Mouse (Mus musculus) embryo, embryonic 10.5 days (tissue): Measurements from ENCODE around the gene Hsd3b7.
"Not testable (repeated sequence)": the region's sequence is repeated elsewhere in the genome, so short reads cannot be mapped to it uniquely, and the experiment has no call there.

Experiments used
- DNase-seq: peaks from one replicate; pipeline ENCODE4 v3.0.0-alpha.2; 2015; ENCODE audit warnings: low spot score

Gene Hsd3b7

DNA sequence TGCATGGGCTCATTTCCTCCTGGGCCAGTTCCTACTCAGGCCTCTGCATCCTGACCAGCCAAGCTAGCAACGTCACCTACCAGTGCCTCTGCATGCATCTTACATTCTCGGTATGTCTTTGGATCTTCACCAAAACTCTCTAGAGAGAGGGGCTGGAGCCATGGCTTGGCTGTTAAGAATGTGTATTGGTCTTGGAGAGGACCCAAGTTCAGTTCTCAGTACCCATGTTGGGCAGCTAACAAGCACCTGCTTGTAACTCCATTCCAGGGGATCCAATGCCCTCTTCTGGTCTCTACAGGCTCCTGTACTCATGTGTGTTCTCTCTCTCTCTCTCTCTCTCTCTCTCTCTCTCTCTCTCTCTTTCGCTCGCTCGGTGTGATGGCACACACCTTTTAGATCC, 17.4 kb downstream of the Hsd3b7 start:
- DNase-seq: no peak

DNA sequence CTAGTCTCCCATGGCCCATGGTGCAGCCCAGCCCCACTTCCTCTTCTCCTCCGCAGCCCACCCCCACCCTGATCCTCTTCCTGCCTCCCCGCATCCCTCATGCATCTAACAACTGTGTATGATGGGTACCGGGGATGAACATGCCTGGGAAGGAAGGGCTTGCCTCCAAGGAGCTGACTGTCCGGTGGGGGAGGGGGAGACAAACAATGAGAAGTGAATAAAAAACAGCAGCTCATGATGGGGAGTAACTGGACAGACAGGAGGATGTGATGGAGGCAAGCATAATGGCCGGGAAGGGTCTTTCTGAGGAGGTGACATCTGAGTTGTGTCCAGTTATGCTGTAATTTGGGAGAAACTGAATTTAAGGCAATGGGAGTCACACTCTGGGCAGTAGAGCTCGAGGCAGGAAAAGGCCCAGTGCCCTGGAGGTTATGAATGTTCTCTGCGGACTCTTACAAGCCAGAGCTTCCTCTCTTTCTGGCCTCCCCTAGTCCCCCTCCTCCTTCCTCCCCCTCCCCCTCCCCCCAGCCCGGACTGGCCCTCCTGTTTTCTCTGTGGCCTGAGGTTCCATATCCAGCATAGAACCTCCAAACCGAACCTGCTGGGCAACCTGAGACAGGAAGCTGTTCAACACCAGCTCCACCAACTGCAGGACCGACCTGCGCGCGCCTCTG, 20.6 kb downstream of the Hsd3b7 start:
- no peak for DNase-seq

DNA sequence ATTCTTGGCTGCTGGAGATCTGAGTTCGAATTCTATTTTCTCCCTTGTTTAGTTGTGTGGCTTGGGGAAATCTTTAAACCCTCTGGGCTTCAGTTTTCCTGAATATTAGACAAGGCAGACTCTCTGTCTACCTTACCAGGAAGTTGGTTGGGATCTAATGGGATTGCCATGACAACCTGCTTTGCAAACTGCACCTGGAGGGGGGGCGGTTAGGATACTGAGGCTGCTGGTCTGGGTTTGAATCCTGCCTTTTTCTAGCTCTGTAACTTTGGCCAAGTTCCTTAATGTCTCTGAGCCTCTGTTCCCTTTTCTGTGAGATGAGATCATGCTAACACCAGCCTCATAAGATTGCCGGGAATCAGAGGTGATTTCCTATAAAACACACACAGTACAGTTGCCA, 22.1 kb downstream of the Hsd3b7 start:
- no peak for DNase-seq

DNA sequence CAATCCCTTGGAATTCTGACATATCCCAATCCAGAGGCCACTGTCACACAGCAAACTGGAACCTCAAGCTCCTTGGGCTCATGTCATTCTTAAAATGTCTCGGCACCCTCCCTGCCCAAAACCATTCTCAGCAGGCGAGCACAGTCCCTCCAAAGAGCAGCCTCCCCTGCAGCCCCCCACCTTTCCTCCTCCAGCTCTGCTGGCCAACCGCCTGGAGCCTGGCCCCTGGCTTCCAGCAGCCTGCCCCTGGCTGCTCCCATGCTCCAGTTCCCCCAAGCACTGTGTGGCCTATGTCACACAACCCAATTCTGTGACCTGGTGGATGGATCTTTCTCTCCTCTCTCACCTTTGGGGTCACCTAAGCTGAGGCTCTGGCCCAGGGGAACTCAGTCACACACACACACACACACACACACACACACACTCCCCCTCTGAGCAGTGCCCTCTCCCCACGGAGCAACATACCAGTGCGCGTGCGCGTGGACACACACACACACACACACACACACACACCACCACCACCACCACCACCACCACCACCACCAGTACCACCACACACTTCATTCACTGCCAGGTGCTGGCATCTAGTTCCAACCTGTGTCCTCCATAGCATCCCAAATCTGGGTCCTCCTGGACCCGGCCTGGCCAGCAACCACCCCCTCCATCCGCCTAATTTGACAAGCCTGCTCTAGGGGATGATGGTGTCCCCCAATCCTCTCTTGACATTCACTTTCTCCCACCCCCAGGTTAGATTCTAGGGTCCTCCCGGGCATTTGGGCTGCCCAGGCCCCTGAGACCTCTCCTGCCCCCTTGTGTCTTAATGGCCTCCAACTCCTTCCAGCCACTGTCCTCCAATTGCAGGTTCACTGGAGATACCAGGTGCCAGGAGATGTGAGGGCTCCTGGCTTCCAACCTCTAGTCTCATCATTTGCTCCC, 23.1 kb downstream of the Hsd3b7 start:
- peak; percentile 44 for DNase-seq

DNA sequence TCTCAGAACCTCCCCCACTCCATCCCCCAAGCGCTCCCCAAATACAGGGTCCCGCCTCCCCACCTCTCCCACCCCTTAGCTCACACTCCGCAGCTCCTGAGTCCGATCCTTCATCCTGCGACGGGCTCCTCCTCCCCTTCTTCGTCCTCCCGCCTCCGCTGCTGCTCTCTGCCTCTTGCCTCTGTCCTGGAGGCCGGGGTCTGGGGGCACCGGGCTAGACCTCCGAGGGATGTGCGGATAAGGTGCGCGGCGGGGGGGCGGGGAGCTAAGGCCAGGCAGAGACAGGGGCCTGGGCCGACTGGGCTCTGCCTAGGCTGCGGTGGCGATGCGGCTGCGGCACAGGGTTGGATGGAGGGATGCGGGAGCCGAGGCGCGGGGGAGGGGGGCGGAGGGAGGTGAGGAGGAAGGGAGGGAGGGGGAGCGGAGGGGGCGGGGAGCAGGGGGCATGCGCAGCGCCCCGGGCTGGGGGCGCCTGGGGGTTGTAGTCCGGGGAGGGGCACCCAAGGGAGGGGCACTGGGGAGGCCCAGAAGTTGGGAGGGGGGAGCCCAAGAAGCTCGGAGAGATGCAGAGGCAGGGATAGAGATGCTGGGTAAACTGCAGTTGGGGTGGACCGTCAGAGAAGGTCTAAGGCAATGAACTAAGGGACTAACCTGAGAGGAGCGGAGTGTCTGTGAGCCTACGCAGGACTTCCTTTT, 23.9 kb downstream of the Hsd3b7 start, which contains the start of the genes Stx4a and Stx1b:
Stx4a (plus strand) TSS at position 119 of the 696 bp plus-strand sequence.
Stx1b (minus strand) TSS at position 374 of the 696 bp plus-strand sequence.
- peak; percentile 73 for DNase-seq

DNA sequence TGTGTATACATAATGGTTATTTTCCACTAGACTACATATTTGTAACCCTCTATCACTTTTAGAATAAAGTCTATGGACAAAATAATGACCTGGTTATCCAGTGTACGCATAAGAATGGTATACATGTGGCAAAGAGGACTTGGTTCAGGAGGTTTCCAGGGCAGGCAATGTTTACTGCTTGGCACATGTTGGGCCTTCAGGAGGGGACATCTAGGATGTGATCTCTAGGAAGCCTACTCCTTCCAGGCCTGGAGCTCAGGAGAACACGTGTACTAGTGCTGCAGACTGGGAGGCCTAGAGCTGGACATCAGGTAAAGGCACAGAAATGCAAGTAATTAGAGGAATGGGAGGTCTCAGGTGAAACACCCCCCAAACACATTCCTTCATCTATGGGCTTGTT, 35.1 kb downstream of the Hsd3b7 start:
- DNase-seq: no peak

DNA sequence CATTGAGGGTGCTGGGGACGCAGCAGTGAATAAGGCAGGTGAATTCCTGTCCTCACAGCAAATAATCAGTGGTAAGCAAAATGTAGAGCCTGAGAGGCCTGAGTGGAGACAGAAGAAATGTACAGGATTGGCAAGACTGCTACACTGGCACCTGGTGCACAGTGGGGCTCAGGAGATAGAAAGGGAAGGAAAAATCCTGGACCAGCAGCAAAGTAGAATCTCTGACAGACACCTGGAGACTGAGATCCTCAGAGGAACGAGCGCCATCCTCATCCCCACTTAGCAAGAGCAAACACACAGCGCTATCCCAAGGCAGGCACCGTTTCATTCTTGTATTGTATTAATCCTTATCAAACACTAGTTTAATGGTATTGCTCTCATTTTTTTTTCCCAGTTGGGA, 37.1 kb downstream of the Hsd3b7 start:
- no peak for DNase-seq

DNA sequence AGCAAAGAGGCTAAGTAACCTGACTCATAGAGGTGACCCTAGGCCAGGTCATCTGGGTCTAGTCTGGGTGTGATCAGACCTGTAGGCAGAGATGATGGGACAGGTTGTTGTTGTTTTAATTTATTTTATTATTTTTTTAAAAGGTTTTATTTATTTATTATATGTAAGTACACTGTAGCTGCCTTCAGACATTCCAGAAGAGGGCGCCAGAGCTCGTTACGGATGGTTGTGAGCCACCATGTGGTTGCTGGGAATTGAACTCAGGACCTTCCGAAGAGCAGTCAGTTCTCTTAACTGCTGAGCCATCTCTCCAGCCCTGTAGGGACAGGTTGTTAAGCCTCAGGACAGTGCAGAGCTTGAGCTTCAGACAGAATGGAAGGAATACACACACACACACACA, 37.5 kb downstream of the Hsd3b7 start:
- DNase-seq: not testable (repeated sequence)

DNA sequence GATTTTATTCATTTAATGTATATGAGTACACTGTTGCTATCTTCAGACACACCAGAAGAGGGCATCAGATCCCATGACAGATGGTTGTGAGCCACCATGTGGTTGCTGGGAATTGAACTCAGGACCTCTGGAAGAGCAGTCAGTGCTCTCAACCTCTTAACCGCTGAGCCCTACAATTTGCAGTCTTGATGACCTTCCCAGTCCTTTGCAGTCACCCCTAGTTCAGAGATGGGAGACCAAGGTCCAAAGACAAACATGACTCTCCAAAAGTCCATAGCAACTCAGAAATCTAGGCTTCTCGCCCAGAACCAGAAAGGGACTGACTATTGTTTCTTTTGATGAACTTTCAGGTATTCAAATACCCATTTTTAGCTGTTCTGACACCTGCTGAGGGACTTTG, 39.6 kb downstream of the Hsd3b7 start:
- DNase-seq: not testable (repeated sequence)

DNA sequence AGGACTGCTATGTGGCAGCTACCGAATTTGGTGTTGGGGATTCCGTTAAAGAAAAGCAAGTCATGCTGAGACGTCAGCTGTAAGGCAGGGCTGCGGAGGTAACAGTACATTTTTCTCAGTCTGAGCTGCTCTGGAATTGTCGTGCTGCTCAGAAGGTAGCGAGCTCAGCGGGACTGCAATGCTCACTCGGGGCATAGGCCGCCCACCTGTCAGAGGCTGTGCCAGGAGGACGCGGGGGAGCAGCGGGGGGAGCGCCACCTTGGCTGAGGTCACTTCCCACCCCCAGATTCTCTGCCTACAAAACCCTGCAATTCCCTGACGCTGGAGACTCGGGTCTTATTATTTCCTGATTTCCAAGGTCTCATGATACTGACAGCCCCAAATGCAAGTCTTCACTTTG, 40.5 kb downstream of the Hsd3b7 start:
- peak; percentile 30 for DNase-seq

DNA sequence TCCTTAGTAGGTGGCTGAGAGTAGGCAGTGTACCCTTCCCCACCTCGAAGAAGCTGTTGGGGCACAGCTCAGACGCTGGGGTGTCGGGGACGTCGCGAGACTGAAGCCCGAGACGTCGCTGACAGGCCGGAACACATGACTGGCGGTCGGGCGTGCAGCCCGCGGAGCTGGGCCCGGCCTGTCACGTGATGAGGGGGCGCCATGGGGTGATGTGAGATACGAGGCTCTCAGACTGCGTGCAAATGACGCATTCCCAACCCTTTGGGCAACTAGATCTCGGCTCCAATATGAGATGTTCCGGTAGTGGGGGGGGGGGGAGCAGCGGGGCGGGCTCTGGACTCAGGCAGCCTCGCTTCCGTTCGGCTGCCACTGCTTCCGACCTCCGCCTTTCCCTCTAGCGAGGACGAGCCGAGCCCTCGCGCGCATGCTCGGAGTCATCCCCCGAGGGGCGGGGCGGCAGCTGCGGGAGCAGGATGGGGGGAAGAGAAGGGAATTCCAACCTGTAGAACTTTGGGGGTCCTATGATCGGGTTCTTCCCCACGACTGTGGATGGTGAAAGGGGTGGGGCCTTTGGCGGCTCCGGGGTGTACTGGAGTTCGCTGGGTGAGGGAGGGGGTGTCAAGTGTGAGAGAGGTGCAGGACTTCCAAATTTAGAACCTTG, 41.1 kb downstream of the Hsd3b7 start:
- DNase-seq: peak; percentile 93

DNA sequence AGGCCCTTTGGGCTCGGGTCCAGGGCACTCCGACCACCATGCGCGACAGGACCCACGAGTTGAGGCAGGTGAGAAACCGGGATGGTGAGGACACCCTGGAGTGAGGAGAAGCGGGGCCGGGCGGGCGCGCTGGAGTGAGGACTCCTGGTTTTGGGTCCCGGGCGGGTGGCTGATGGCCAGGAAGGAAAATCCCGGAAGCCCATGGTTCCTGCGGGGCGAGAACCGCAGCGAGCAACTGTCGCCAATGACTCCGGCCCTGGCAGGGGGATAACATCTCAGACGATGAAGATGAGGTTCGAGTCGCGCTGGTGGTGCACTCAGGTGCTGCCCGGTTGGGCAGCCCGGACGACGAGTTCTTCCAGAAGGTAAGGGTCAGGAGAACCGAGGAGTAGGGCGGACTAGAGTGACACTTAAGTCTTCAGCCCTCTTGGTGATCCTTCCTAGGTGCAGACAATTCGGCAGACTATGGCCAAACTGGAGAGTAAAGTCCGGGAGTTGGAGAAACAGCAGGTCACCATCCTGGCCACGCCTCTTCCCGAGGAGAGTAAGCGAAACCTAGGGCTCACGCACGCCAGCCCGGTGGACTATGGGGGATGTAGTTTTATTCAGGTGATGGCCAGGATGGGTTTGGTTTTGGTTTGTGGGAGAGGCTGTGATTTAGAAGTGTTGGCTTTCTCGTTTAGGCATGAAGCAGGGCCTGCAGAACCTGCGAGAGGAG, 41.8 kb downstream of the Hsd3b7 start:
- DNase-seq: peak; percentile 87

DNA sequence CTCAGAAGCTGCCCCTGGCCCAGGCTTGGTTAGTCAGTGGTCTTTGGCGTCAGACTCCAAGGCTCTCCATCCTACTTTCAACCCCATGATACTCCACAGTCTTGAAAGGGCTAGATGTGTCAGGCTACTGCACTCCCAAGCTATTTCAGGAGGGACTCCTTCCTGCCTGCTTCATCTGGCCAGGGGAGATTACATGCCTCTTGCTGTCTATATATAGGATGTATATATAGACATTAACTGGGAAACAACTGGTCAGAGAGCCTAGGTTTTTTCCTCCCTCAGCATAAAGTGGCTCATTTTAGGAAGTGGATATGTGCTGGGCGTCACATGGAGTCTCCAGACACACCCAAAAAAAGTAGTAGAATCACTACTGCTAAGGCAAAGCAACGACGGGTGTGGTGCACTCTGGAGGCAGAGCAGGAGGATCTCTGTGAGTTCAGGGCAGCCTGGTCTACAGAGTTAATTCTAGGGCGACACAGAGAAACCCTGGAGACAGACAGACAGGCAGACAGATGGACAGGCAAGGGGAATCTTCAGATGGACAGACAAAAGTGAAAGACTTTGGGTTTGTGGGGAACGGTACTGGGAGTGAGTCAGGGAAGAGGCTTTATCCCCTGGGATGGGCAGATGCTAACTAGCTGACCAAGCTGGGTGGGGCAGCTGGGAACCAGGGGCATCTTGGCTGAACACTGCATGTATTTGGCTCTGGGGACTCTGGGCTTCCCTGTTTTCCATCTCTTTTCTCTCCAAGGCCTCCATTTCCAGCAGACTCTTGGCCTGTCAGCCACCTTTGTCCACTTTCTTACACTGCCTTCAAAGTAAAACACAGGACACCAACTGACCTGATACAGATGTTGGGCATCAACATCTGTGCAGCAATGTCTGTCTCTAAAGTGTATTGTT, 49.8 kb downstream of the Hsd3b7 start:
- DNase-seq: no peak

DNA sequence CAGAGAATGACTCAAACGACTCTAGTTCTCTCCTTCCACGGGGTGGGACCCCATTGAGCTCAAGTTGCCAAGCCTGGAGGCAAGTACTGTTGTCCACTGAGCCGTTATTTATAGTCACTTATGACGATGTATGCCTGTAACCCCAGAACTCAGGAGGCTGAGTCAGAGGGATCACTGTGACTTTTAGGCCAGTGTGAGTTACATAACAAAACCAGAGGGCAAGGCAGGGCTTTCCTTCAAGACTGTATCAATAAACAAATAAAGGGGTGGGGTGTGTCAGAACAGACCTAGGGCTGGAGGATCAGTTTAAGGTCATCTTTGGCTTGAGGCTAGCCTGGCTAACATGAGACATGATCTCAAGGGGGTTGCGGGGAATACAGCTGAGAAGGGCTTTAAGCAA, 50.5 kb downstream of the Hsd3b7 start:
- DNase-seq: no peak
